Mouse (Mus musculus) E14TG2a.4 (cell line): ENCODE results near the gene Pcsk7.

Source experiments
- CTCF ChIP-seq: conservative IDR thresholded peaks from 2 replicates; pipeline ENCODE4 v1.5.1; 2014; ENCODE audit warnings: low read length
- NANOG ChIP-seq: IDR thresholded peaks from 2 replicates; pipeline ENCODE4 v1.6.1; 2014; ENCODE audit warnings: borderline replicate concordance, low read length, mixed read lengths
- POU5F1 ChIP-seq: IDR thresholded peaks from 2 replicates; pipeline ENCODE4 v1.6.1; 2014; ENCODE audit warnings: low read length, borderline replicate concordance

GRCm38 (mm10) chr9:45958851-45959250 lies 52.6 kb downstream of the Pcsk7 start:
- no peak for TF ChIP-seq CTCF
- no peak for TF ChIP-seq NANOG
- no peak for TF ChIP-seq POU5F1
